Mouse (Mus musculus): ENCODE measurements at regions not wholly inside any gene's neighbourhood (a gene's known extent, or its start where the extent isn't known, plus 50 kb on each side); places are given as distances from the start of the nearest gene placed in this dataset.
A peak's percentile ranks its signal among the peaks of the same experiment; 100 is the strongest.

DNA sequence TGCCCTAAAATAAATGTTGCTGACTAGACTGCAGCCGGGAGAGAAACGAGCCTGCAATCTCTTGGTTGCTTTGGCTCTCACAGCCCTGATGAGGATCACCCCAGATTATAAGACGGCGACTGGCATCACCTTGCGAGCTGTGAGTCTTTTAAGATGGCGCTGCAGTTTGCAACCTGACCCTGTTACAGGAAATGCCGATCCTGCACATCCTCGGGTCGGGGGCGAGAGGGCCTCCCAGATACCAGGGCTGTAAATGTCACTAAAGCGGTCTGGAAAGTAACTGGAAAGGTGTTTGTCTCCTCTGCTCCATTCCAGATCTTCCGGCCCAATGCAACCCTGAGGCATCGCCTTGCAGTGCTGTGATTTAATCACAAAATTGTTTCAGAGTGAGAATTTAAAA lies 53.4 kb downstream of the Cartpt start:
- Histone ChIP-seq H3K4me2 (ENCODE audit: low read depth, severe bottlenecking) (peak overlapping the region; percentile 22; the same call in 1 of the 2 replicates), H3K4me1 (ENCODE audit: control insufficient read depth, insufficient read depth, low read length) (peaks cover 4% of the 10 kb centered on the region; the same call in 1 of the 2 replicates), H3K27ac (replicated peaks; ENCODE audit: low read depth, low read length) (no peak overlapping the region), H3K9me3 (ENCODE audit: control insufficient read depth, low read length) (no peaks in the 10 kb centered on the region), H3K9ac (ENCODE audit: low read length) (peak overlapping the region; percentile 27; the same call in 1 of the 2 replicates), H3K27me3 (ENCODE audit: control insufficient read depth, insufficient read depth, low read length) (no peaks in the 10 kb centered on the region), H3K36me3 (ENCODE audit: control insufficient read depth, insufficient read depth, low read length) (no peaks in the 10 kb centered on the region), H3K4me3 (ENCODE audit: low read depth, low read length) (no peak overlapping the region)
- ATAC-seq (ENCODE audit: insufficient number of reproducible peaks, low FRiP score, low TSS enrichment, low read depth) (no peak), DNase-seq (ENCODE audit: low spot score) (peak; percentile 51)
- 13% methylated on average over 13 of the region's 13 CpGs for WGBS

DNA sequence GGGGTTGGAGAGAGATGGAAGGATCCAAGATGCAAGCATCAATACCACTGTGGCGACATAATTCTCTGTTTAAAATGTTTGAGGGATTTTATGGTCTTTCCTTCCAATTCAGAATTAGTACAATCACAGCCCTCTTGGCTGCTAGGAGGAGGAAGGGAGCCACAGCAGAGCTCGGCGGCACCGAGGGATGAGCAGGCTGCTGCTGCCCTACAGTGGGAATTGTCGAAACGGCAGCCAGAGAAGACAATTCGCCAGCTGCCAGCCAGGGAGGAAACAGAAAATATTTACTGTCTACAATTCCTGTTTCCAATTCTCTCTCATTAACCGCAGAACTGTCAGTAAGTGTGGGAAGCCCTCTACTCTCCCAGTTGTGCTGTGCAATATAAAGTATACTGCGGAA lies 58.3 kb downstream of the Cartpt start:
- Histone ChIP-seq H3K27me3 (ENCODE audit: control insufficient read depth, insufficient read depth, low read length) (no peaks in the 10 kb centered on the region), H3K4me1 (ENCODE audit: control insufficient read depth, insufficient read depth, low read length) (peaks cover 4% of the 10 kb centered on the region; the same call in 1 of the 2 replicates), H3K27ac (replicated peaks; ENCODE audit: low read depth, low read length) (no peak overlapping the region), H3K4me2 (ENCODE audit: low read depth, severe bottlenecking) (no peak overlapping the region), H3K9ac (ENCODE audit: low read length) (no peak overlapping the region), H3K4me3 (ENCODE audit: low read depth, low read length) (no peak overlapping the region), H3K36me3 (ENCODE audit: control insufficient read depth, insufficient read depth, low read length) (no peaks in the 10 kb centered on the region), H3K9me3 (ENCODE audit: control insufficient read depth, low read length) (no peaks in the 10 kb centered on the region)
- ATAC-seq (ENCODE audit: insufficient number of reproducible peaks, low FRiP score, low TSS enrichment, low read depth) (no peak), DNase-seq (ENCODE audit: low spot score) (peak; percentile 43)
- 36% methylated on average over 9 of the region's 9 CpGs for WGBS

DNA sequence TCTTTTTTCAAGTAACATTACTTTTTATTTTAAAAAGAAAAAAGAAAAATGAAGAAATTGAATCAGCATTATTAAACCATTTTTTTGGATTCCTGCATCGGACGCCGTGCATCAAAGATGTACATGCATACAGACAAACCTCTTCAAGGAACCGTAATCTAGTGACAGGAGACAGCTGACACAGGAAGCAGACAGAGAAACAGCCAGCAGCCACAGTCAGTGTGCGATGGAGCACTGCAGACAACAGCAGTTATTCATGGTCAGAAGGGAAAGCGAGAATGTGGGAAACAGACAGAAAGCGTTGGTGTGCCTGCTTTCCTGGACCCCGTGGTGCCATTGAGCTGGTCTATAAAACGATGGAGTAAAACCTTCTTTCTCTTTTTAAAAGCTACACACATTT lies 61.4 kb downstream of the Cartpt start:
- H3K4me2 ChIP-seq (ENCODE audit: low read depth, severe bottlenecking), result no peak overlapping the region
- ATAC-seq (ENCODE audit: insufficient number of reproducible peaks, low FRiP score, low TSS enrichment, low read depth), result no peak
- H3K4me3 ChIP-seq (ENCODE audit: low read depth, low read length), result no peak overlapping the region
- no peaks in the 10 kb centered on the region for H3K4me1 ChIP-seq (ENCODE audit: control insufficient read depth, insufficient read depth, low read length)
- H3K27ac ChIP-seq (replicated peaks; ENCODE audit: low read depth, low read length), result no peak overlapping the region
- H3K9ac ChIP-seq (ENCODE audit: low read length), result no peak overlapping the region
- no peaks in the 10 kb centered on the region for H3K9me3 ChIP-seq (ENCODE audit: control insufficient read depth, low read length)
- WGBS, result 59% methylated on average over 9 of the region's 9 CpGs
- H3K27me3 ChIP-seq (ENCODE audit: control insufficient read depth, insufficient read depth, low read length), result no peaks in the 10 kb centered on the region
- no peaks in the 10 kb centered on the region for H3K36me3 ChIP-seq (ENCODE audit: control insufficient read depth, insufficient read depth, low read length)
- no peak for DNase-seq (ENCODE audit: low spot score)

DNA sequence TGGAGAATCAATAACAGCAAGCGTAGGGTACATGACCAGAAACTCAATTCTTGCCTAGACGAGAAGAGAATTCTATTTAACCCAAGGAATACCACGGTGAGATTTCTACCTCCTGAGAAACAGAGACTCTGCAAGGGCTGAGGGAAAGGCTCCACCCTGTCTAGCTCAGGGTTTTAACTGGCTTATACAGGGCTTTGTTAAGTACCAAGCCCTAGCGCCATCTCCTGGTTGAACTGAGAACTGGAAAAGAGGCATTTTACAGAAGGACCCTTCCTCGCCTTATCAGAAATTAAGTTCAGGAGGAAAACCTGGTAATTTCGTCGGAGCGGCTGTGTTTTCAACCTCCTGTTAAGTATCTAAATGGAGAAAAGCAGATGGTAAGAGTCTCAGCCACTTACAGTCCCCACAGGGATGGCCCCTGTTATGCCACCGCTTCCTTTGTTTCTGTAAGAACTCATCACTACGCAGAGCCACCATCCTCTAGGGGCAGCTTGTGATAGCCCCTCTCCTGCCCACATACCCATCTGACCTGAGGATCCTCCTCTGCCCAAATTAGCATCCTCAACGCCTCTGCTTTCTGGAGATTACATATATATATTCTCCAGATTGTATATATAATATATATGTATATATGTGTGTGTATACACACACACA lies 63.0 kb downstream of the Cartpt start:
- H3K27ac ChIP-seq (replicated peaks; ENCODE audit: low read depth, low read length), result no peak overlapping the region
- 45% methylated on average over 11 of the region's 11 CpGs for WGBS
- H3K4me3 ChIP-seq (ENCODE audit: low read depth, low read length), result no peak overlapping the region
- no peak overlapping the region for H3K9ac ChIP-seq (ENCODE audit: low read length)
- peaks cover 3% of the 10 kb centered on the region; the same call in 1 of the 2 replicates for H3K9me3 ChIP-seq (ENCODE audit: control insufficient read depth, low read length)
- H3K27me3 ChIP-seq (ENCODE audit: control insufficient read depth, insufficient read depth, low read length), result no peaks in the 10 kb centered on the region
- no peaks in the 10 kb centered on the region for H3K4me1 ChIP-seq (ENCODE audit: control insufficient read depth, insufficient read depth, low read length)
- peak; percentile 84 for DNase-seq (ENCODE audit: low spot score)
- H3K36me3 ChIP-seq (ENCODE audit: control insufficient read depth, insufficient read depth, low read length), result no peaks in the 10 kb centered on the region
- ATAC-seq (ENCODE audit: insufficient number of reproducible peaks, low FRiP score, low TSS enrichment, low read depth), result peak; percentile 54; the same call in 1 of the 2 replicates
- H3K4me2 ChIP-seq (ENCODE audit: low read depth, severe bottlenecking), result no peak overlapping the region

DNA sequence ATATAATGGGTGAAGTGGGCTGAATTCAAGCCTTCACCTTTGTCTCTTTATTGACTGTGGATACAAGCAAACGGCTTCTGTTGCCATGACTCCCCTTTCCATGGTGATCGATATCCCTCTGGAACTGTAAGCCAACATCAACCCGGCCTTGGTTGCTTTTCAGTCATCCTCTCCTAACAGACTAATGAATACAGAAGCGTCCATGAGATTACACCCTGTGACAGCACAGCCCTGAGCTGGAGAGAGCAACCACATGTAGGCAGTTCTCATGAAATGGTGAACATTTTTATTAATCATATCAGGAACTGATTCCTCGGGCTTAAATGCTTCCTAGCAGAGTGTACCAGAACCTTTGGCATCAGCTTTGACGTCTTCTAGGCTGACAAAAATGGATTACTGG lies 63.7 kb downstream of the Cartpt start:
- no peak for DNase-seq (ENCODE audit: low spot score)
- Histone ChIP-seq H3K9ac (ENCODE audit: low read length) (no peak overlapping the region), H3K4me1 (ENCODE audit: control insufficient read depth, insufficient read depth, low read length) (no peaks in the 10 kb centered on the region), H3K4me3 (ENCODE audit: low read depth, low read length) (no peak overlapping the region), H3K9me3 (ENCODE audit: control insufficient read depth, low read length) (peaks cover 3% of the 10 kb centered on the region; the same call in 1 of the 2 replicates), H3K4me2 (ENCODE audit: low read depth, severe bottlenecking) (no peak overlapping the region), H3K27me3 (ENCODE audit: control insufficient read depth, insufficient read depth, low read length) (no peaks in the 10 kb centered on the region), H3K27ac (replicated peaks; ENCODE audit: low read depth, low read length) (no peak overlapping the region), H3K36me3 (ENCODE audit: control insufficient read depth, insufficient read depth, low read length) (no peaks in the 10 kb centered on the region)
- no peak for ATAC-seq (ENCODE audit: insufficient number of reproducible peaks, low FRiP score, low TSS enrichment, low read depth)
- WGBS, result 86% methylated on average over 6 of the region's 6 CpGs

DNA sequence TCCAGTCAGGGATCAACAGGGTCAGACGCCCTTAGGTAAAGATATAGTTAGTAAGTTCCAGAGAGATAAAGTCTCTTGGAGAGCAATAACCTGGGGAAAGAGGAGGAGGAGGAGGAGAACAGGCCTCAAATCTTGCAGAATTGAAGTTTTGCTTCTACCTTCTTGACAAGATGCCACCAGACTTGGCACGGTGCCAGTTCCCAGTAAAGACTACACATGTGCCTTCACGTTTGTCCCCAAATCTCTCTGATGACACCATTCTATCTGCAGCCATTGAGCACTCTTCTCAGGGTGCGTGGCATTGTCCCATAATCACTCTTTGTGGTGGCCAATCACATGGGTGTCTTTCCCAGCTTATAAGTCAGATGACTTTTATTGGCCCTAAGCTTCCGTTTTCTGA lies 64.3 kb downstream of the Cartpt start:
- no peaks in the 10 kb centered on the region for H3K36me3 ChIP-seq (ENCODE audit: control insufficient read depth, insufficient read depth, low read length)
- H3K4me2 ChIP-seq (ENCODE audit: low read depth, severe bottlenecking), result no peak overlapping the region
- no peak for ATAC-seq (ENCODE audit: insufficient number of reproducible peaks, low FRiP score, low TSS enrichment, low read depth)
- DNase-seq (ENCODE audit: low spot score), result no peak
- H3K4me1 ChIP-seq (ENCODE audit: control insufficient read depth, insufficient read depth, low read length), result no peaks in the 10 kb centered on the region
- peaks cover 3% of the 10 kb centered on the region; the same call in 1 of the 2 replicates for H3K9me3 ChIP-seq (ENCODE audit: control insufficient read depth, low read length)
- H3K4me3 ChIP-seq (ENCODE audit: low read depth, low read length), result no peak overlapping the region
- H3K9ac ChIP-seq (ENCODE audit: low read length), result no peak overlapping the region
- H3K27ac ChIP-seq (replicated peaks; ENCODE audit: low read depth, low read length), result no peak overlapping the region
- H3K27me3 ChIP-seq (ENCODE audit: control insufficient read depth, insufficient read depth, low read length), result no peaks in the 10 kb centered on the region
- 83% methylated on average over 5 of the region's 5 CpGs for WGBS

DNA sequence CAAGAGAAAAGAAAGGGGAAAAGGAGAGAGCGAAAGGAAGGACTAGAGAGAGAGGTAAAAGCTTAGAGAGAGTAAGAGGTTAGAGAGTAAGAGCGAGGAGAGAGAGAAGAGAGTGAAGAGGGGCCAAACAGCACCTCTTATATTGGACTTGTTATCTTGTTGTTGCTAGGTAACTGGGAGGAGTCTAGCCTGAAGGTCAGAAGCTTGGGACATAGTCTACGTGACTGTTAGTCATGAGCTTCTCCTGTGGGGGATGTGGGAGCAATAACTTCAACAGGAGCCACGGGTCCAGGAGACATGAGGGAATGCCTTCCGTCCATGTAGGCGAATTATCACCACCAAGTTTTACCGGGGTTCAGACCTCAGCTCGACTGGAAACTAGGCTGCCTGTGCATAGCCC lies 65.4 kb downstream of the Cartpt start:
- H3K36me3 ChIP-seq (ENCODE audit: control insufficient read depth, insufficient read depth, low read length), result no peaks in the 10 kb centered on the region
- ATAC-seq (ENCODE audit: insufficient number of reproducible peaks, low FRiP score, low TSS enrichment, low read depth) (no peak), DNase-seq (ENCODE audit: low spot score) (no peak)
- H3K4me3 ChIP-seq (ENCODE audit: low read depth, low read length), result no peak overlapping the region
- WGBS, result 91% methylated on average over 8 of the region's 8 CpGs
- H3K27me3 ChIP-seq (ENCODE audit: control insufficient read depth, insufficient read depth, low read length), result no peaks in the 10 kb centered on the region
- H3K9me3 ChIP-seq (ENCODE audit: control insufficient read depth, low read length), result peaks cover 3% of the 10 kb centered on the region; the same call in 1 of the 2 replicates
- H3K27ac ChIP-seq (replicated peaks; ENCODE audit: low read depth, low read length), result no peak overlapping the region
- H3K4me1 ChIP-seq (ENCODE audit: control insufficient read depth, insufficient read depth, low read length), result no peaks in the 10 kb centered on the region
- H3K4me2 ChIP-seq (ENCODE audit: low read depth, severe bottlenecking), result no peak overlapping the region
- H3K9ac ChIP-seq (ENCODE audit: low read length), result no peak overlapping the region

DNA sequence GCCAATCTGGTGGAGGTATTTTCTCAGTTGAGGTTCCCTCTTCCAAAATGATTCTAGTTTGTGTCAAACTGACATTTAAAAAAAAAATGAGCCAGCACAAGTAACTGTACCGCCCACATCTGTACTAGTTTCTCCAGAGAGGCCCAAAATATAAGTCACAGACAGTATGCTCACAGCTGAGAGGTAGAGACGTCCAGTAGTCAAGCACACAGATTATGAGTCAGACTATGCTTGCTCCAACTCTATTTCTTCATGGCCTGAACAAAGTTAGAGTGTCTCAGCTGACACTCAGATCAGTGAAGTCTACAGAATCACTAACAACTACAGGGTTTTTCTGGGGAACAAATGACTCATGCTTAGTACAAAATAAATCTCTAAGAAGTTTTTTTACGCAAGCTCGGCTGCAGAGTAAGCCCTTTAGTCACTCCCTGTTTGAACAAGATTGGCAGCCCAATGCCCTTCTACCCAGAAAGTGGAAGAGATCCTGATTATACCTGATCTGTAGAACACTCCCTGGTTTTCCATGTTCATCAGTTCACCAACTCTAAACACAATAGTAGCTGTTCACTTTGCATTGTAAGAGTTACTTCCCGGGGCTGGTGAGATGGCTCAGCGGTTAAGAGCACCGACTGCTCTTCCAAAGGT lies 70.7 kb downstream of the Cartpt start:
- Histone ChIP-seq H3K4me1 (ENCODE audit: control insufficient read depth, insufficient read depth, low read length) (no peaks in the 10 kb centered on the region), H3K9ac (ENCODE audit: low read length) (no peak overlapping the region), H3K4me3 (ENCODE audit: low read depth, low read length) (no peak overlapping the region), H3K27ac (replicated peaks; ENCODE audit: low read depth, low read length) (no peak overlapping the region), H3K36me3 (ENCODE audit: control insufficient read depth, insufficient read depth, low read length) (no peaks in the 10 kb centered on the region), H3K9me3 (ENCODE audit: control insufficient read depth, low read length) (peaks cover 3% of the 10 kb centered on the region; the same call in 1 of the 2 replicates), H3K27me3 (ENCODE audit: control insufficient read depth, insufficient read depth, low read length) (no peaks in the 10 kb centered on the region), H3K4me2 (ENCODE audit: low read depth, severe bottlenecking) (no peak overlapping the region)
- ATAC-seq (ENCODE audit: insufficient number of reproducible peaks, low FRiP score, low TSS enrichment, low read depth) (no peak), DNase-seq (ENCODE audit: low spot score) (no peak)
- 91% methylated on average over 7 of the region's 7 CpGs for WGBS
